In the genomic region with DNA sequence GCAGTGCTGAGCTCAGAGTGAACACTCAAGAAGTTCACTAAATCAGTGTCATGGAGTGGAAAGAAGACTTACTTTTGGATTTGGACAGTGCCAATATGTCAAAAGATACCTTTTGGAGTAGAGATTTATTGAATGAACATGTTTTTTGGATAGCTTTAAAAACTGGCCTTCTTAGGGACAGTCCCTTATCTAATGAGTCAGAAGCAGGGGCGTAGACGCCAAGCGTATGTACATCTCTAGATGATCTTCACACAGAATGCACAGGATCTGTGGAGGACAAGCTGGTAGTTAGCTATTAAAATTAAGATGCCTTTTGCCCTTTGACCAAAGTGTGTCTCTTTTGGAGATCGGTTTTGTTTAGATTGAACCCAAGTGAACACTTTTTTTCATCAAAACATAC, we compare ENCODE assay signal across 18 mouse cellular contexts. TPM values are rescaled to one million over a fixed set of nuclear protein-coding genes. Genes with fewer than 3 reads are reported as not detected.
DNase-seq lines count a peak whose midpoint lies in the region; ATAC-seq lines count a peak whose summit lies in the region.
"Had no signal": no experiment of that assay in that cellular context is flagged by ENCODE, and none has a peak within 500 bp of the region (broad histone marks: within the 10 kb centered on the region; RNA-seq: fewer than 3 reads in every experiment).

No protein-coding gene starts in this region.

- peak; percentile 35 for DNase-seq in kidney, adult 9 months
- no peak for DNase-seq in kidney, postnatal 4 days
- peak; percentile 8 for DNase-seq in induced T-regulatory cell, adult 2 months (ENCODE audit: low read depth)
- DNase-seq in urinary bladder, postnatal 14 days (ENCODE audit: low spot score), result no peak
- DNase-seq in frontal cortex, postnatal 14 days (ENCODE audit: low spot score in 2 of 2), result no peak
- DNase-seq: cerebellum, adult 11 months; cerebellum, adult 2 months; cerebellum, adult 9-11 months; cerebellum, postnatal 25 days; forebrain, postnatal 0 days; gastrocnemius, postnatal 10 days; heart, postnatal 14 days; heart, postnatal 4 days had no signal

- peak; percentile 70 for ATAC-seq in CD4-positive, CD25-positive, alpha-beta regulatory T cell, adult 4 months
- ATAC-seq: forebrain, embryonic 14.5 days; forebrain, postnatal 0 days; hindbrain, postnatal 0 days; intestine, embryonic 15.5 days; Patski had no signal

RNA-seq across cellular contexts. Expression of a gene that starts 9.5 kb away (rescaled TPM):
- polyA plus RNA-seq in CD4-positive, CD25-positive, alpha-beta regulatory T cell, adult 4 months (2017; shearing (Covaris generic)), result 1 to 10 TPM; 6.3 to 7.2 TPM

Comparison
In these comparisons a context has a peak if more than half of its experiments do, and no peak if none do; other contexts are left out.
1. DNase-seq: peak in kidney, adult 9 months (single experiment) and induced T-regulatory cell, adult 2 months (single experiment); none in kidney, postnatal 4 days (0 of 2), urinary bladder, postnatal 14 days (single experiment) and frontal cortex, postnatal 14 days (0 of 2).